Mouse (Mus musculus) liver (tissue): ENCODE results near the gene Slc25a5.

Experiments
- DNase-seq: peaks from one replicate; pipeline ENCODE4 v3.0.0-alpha.2; 2020; ENCODE audit warnings: mixed read lengths

Gene Slc25a5

DNA sequence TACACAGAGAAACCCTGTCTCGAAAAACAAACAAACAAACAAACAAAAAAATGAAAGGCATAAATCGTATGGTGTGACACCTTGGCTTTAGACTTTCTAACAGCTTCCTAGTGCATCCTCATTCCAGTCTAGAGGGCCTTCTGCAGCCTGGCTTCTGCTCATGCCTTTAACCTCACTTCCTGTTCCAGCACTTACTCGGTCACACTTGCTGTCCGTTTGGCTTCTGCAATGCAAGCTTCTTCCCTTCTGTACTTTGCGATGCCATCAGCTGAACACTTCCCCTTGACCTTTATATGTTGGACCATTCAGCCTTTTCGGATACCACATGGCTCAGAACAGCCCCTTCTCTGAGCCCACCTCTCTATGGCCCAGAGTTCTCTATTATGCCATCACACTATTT, 46.2 kb downstream of the Slc25a5 start:
- DNase-seq, result no peak

DNA sequence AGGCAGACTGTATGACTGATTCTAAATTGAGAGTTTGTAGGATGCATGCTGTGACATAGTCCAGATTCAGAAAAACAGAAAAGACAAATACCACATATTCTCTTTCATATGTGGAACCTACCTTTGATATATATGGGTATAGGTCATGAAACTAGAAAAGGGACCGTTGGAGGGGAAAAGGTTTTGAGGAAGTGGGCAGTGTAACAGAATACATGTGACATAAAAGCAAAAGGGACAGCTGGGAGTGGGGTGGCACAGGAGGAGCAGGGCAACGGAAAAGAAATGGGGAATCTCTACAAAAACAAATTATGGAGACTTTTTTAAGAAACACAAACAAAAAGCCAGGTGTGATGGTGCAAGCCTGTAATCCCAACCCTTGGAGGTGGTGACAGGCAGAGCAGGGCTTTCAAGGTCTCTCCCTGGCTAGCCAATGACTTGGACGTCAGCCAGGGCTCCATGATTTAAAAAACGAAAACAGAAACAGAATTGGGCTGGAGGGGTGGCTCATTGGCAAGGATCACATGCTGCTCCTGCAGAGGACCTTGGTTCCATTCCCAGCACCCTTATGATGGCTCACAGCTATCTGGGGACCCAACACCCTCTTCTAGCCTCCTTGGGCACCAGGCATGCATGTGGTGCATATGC, 48.0 kb downstream of the Slc25a5 start:
- DNase-seq, result no peak

DNA sequence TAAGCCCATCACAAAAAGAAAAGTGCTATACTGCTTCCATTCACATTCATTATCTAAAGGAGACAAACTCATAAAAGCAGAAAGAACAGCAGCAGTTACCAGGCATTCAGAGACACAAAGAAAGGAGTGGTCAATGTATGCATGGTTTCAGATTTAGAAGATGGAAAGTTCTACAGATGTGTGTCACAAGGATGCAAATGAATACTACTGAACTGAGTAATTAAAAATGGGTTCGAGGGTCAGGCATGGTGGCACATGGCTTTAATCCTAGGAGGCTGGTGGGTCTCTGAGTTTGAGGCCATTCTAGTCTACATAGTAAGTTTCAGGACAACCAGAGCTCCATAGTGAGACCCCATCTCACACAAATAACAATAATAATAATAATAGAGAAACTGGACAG, 51.7 kb downstream of the Slc25a5 start:
- DNase-seq, result no peak
